Mouse (Mus musculus) retina, embryonic 14.5 days (tissue): ENCODE data around the gene Nmt1.

Experiments used
- DNase-seq: peaks from one replicate; pipeline ENCODE4 v3.0.0-alpha.2; 2015; ENCODE audit warnings: low spot score

The Nmt1 gene

GRCm38 (mm10) chr11:103043982-103044381, 16.0 kb downstream of the Nmt1 start:
- DNase-seq, result no peak

GRCm38 (mm10) chr11:103046286-103046685, 18.3 kb downstream of the Nmt1 start:
- DNase-seq, result no peak

GRCm38 (mm10) chr11:103049611-103050010, 21.6 kb downstream of the Nmt1 start:
- no peak for DNase-seq

GRCm38 (mm10) chr11:103050153-103050552, 22.2 kb downstream of the Nmt1 start:
- DNase-seq, result no peak

GRCm38 (mm10) chr11:103051249-103051691, 23.3 kb downstream of the Nmt1 start:
- DNase-seq, result no peak

GRCm38 (mm10) chr11:103052078-103052477, 24.1 kb downstream of the Nmt1 start:
- no peak for DNase-seq

- no peak for DNase-seq
Measured at GRCm38 (mm10) chr11:103053191-103054076, 25.4 kb downstream of the Nmt1 start.

- DNase-seq, result peak; percentile 94
Measured at GRCm38 (mm10) chr11:103054798-103055197, 26.8 kb downstream of the Nmt1 start.

- no peak for DNase-seq
Measured at GRCm38 (mm10) chr11:103056636-103057035, 28.6 kb downstream of the Nmt1 start.

- DNase-seq, result no peak
Measured at GRCm38 (mm10) chr11:103058499-103059085, 30.6 kb downstream of the Nmt1 start.

- DNase-seq, result no peak
Measured at GRCm38 (mm10) chr11:103066191-103067050, 38.4 kb downstream of the Nmt1 start.

- DNase-seq, result no peak
Measured at GRCm38 (mm10) chr11:103067051-103067361, 39.0 kb downstream of the Nmt1 start.

GRCm38 (mm10) chr11:103067457-103068001, 39.5 kb downstream of the Nmt1 start:
- no peak for DNase-seq

- no peak for DNase-seq
Measured at GRCm38 (mm10) chr11:103068272-103068671, 40.3 kb downstream of the Nmt1 start.

- DNase-seq, result no peak
Measured at GRCm38 (mm10) chr11:103068884-103069283, 40.9 kb downstream of the Nmt1 start.

GRCm38 (mm10) chr11:103069731-103070130, 41.7 kb downstream of the Nmt1 start:
- DNase-seq, result no peak

GRCm38 (mm10) chr11:103070322-103070880, 42.4 kb downstream of the Nmt1 start:
- DNase-seq, result no peak

GRCm38 (mm10) chr11:103073671-103074070, 45.7 kb downstream of the Nmt1 start:
- DNase-seq, result no peak

- DNase-seq, result no peak
Measured at GRCm38 (mm10) chr11:103074121-103074650, 46.2 kb downstream of the Nmt1 start.

- DNase-seq, result peak; percentile 43
Measured at GRCm38 (mm10) chr11:103074796-103075323, 46.9 kb downstream of the Nmt1 start.

- no peak for DNase-seq
Measured at GRCm38 (mm10) chr11:103076010-103076409, 48.0 kb downstream of the Nmt1 start.
